Mouse (Mus musculus): ENCODE results near the gene Olfr287. TPM values are rescaled to one million over a fixed set of nuclear protein-coding genes. Genes with fewer than 3 reads are reported as not detected.

Olfr287 gene
- polyA plus RNA-seq, 1 experiment = not detected

- H3K4me1 ChIP-seq (ENCODE audit: control insufficient read depth, insufficient read depth, low read length) = peaks cover 2% of the 10 kb centered on the region; the same call in 1 of the 2 replicates
- TF ChIP-seq POLR2A (IDR thresholded peaks at IDR 0.05; ENCODE audit: borderline replicate concordance, control insufficient read depth, low read depth, low read length) (no peak), CTCF (IDR thresholded peaks at IDR 0.05; ENCODE audit: control insufficient read depth, insufficient read depth, low read length) (no peak)
- no peak within 1 kb of the TSS for H3K4me3 ChIP-seq (replicated peaks; ENCODE audit: control insufficient read depth, low read depth, low read length)
- 75% methylated on average over 5 of the region's 5 CpGs for WGBS
- H3K27ac ChIP-seq (ENCODE audit: control insufficient read depth, insufficient read depth, low read depth, low read length, poor library complexity) = no peak within 1 kb of the TSS
Measured at GRCm38 (mm10) chr15:98165525-98165924, 55.3 kb downstream of the Olfr287 start, which contains the start of gene Asb8. Asb8 (minus strand) TSS chr15:98165625.

GRCm38 (mm10) chr15:98162561-98162960 lies 58.3 kb downstream of the Olfr287 start:
- no peak overlapping the region for H3K27ac ChIP-seq (ENCODE audit: control insufficient read depth, insufficient read depth, low read depth, low read length, poor library complexity)
- peaks cover 2% of the 10 kb centered on the region; the same call in 1 of the 2 replicates for H3K4me1 ChIP-seq (ENCODE audit: control insufficient read depth, insufficient read depth, low read length)
- H3K4me3 ChIP-seq (replicated peaks; ENCODE audit: control insufficient read depth, low read depth, low read length) = no peak overlapping the region
- 71% methylated on average over 4 of the region's 4 CpGs for WGBS
- TF ChIP-seq POLR2A (IDR thresholded peaks at IDR 0.05; ENCODE audit: borderline replicate concordance, control insufficient read depth, low read depth, low read length) = no peak
- no peak for TF ChIP-seq CTCF (IDR thresholded peaks at IDR 0.05; ENCODE audit: control insufficient read depth, insufficient read depth, low read length)

GRCm38 (mm10) chr15:98161026-98161805 lies 59.6 kb downstream of the Olfr287 start:
- peak overlapping the region; percentile 4 for H3K4me3 ChIP-seq (replicated peaks; ENCODE audit: control insufficient read depth, low read depth, low read length)
- H3K27ac ChIP-seq (ENCODE audit: control insufficient read depth, insufficient read depth, low read depth, low read length, poor library complexity) = no peak overlapping the region
- TF ChIP-seq CTCF (IDR thresholded peaks at IDR 0.05; ENCODE audit: control insufficient read depth, insufficient read depth, low read length) (no peak), POLR2A (IDR thresholded peaks at IDR 0.05; ENCODE audit: borderline replicate concordance, control insufficient read depth, low read depth, low read length) (no peak)
- peaks cover 2% of the 10 kb centered on the region; the same call in 1 of the 2 replicates for H3K4me1 ChIP-seq (ENCODE audit: control insufficient read depth, insufficient read depth, low read length)
- WGBS = 48% methylated on average over 19 of the region's 19 CpGs

- H3K27ac ChIP-seq (ENCODE audit: control insufficient read depth, insufficient read depth, low read depth, low read length, poor library complexity) = no peak overlapping the region
- no peak overlapping the region for H3K4me3 ChIP-seq (replicated peaks; ENCODE audit: control insufficient read depth, low read depth, low read length)
- H3K4me1 ChIP-seq (ENCODE audit: control insufficient read depth, insufficient read depth, low read length) = peaks cover 2% of the 10 kb centered on the region; the same call in 1 of the 2 replicates
- 58% methylated on average over 1 of the region's 1 CpGs for WGBS
- no peak for TF ChIP-seq CTCF (IDR thresholded peaks at IDR 0.05; ENCODE audit: control insufficient read depth, insufficient read depth, low read length)
- TF ChIP-seq POLR2A (IDR thresholded peaks at IDR 0.05; ENCODE audit: borderline replicate concordance, control insufficient read depth, low read depth, low read length) = no peak
Measured at GRCm38 (mm10) chr15:98157253-98157652, 63.6 kb downstream of the Olfr287 start.

Other genes starting within 250 kb of the Olfr287 start
- 0.52 TPM in 1 of 2 replicates, not detected in the other for gene Col2a1, start 216.4 kb downstream of the Olfr287 start, polyA plus RNA-seq (2011; ENCODE audit: insufficient read depth, insufficient read length, low replicate concordance, missing spikeins)
- gene Pfkm, start 128.5 kb downstream of the Olfr287 start, polyA plus RNA-seq (2011; ENCODE audit: insufficient read depth, insufficient read length, low replicate concordance, missing spikeins) = 22.9 and 23.0 TPM in 2 replicates
- 23.1 and 27.6 TPM in 2 replicates for gene Senp1, start 127.3 kb downstream of the Olfr287 start, polyA plus RNA-seq (2011; ENCODE audit: insufficient read depth, insufficient read length, low replicate concordance, missing spikeins)
- 9.1 and 12.2 TPM in 2 replicates for gene Asb8, start 55.4 kb downstream of the Olfr287 start, polyA plus RNA-seq (2011; ENCODE audit: insufficient read depth, insufficient read length, low replicate concordance, missing spikeins)
- 0.43 and 1.2 TPM in 2 replicates for gene Ccdc184, start 53.9 kb downstream of the Olfr287 start, polyA plus RNA-seq (2011; ENCODE audit: insufficient read depth, insufficient read length, low replicate concordance, missing spikeins)
- gene Olfr288, start 25.5 kb downstream of the Olfr287 start, polyA plus RNA-seq (2011; ENCODE audit: insufficient read depth, insufficient read length, low replicate concordance, missing spikeins) = not detected in 2 replicates
- gene Gm44579, start 79 bp downstream of the Olfr287 start, polyA plus RNA-seq (2011; ENCODE audit: insufficient read depth, insufficient read length, low replicate concordance, missing spikeins) = not detected in 2 replicates
- gene Olfr286, start 13.4 kb upstream of the Olfr287 start, polyA plus RNA-seq (2011; ENCODE audit: insufficient read depth, insufficient read length, low replicate concordance, missing spikeins) = not detected in 2 replicates
- not detected in 2 replicates for gene H1fnt, start 36.2 kb upstream of the Olfr287 start, polyA plus RNA-seq (2011; ENCODE audit: insufficient read depth, insufficient read length, low replicate concordance, missing spikeins)
- gene Zfp641, start 75.1 kb upstream of the Olfr287 start, polyA plus RNA-seq (2011; ENCODE audit: insufficient read depth, insufficient read length, low replicate concordance, missing spikeins) = not detected in 2 replicates
- not detected in 2 replicates for gene Olfr285, start 96.3 kb upstream of the Olfr287 start, polyA plus RNA-seq (2011; ENCODE audit: insufficient read depth, insufficient read length, low replicate concordance, missing spikeins)
- not detected in 2 replicates for gene Olfr284, start 119.9 kb upstream of the Olfr287 start, polyA plus RNA-seq (2011; ENCODE audit: insufficient read depth, insufficient read length, low replicate concordance, missing spikeins)
- not detected in 2 replicates for gene Olfr283, start 159.9 kb upstream of the Olfr287 start, polyA plus RNA-seq (2011; ENCODE audit: insufficient read depth, insufficient read length, low replicate concordance, missing spikeins)
- gene Olfr282, start 210.2 kb upstream of the Olfr287 start, polyA plus RNA-seq (2011; ENCODE audit: insufficient read depth, insufficient read length, low replicate concordance, missing spikeins) = not detected in 2 replicates
- gene Olfr281, start 231.5 kb upstream of the Olfr287 start, polyA plus RNA-seq (2011; ENCODE audit: insufficient read depth, insufficient read length, low replicate concordance, missing spikeins) = 0.22 TPM in 1 of 2 replicates, not detected in the other
- gene OR5BS1P, start 248.8 kb upstream of the Olfr287 start, polyA plus RNA-seq (2011; ENCODE audit: insufficient read depth, insufficient read length, low replicate concordance, missing spikeins) = not detected in 2 replicates

All from bone marrow, adult 2 months (tissue).